In the genomic region with DNA sequence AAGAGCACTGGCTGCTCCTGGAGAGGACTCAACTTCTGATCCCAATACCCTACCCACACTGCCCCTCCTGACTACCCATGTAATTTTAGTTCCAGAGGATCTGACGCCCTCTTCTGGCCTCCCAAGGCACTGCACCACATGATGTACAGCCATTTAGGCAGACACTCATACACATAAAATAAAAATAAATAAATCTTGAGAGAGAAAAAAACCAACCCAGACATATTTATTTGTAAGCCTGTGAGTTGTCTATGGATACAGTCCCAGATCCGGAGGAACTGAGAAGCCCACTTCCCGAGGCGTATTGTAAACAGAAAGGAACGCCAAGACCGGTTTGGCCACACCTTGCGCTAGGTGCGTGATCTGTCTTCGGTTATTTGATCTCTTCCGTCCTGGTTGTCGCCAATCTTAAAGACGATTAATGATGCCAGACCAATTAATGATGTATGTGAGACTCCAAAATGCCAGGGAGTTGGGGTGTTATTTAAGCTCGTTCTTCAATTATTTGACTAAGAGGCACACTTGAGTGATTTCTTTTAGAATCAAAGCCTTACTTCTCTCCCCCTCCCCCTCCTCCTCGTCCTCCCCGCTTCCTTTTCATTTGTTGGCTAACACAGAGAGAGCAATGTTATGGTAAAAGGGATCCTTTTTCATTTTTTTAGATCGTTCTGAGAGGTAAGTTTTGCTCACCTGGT, we compare ENCODE assay signal across 8 mouse cellular contexts.
DNase-seq lines count a peak whose midpoint lies in the region; ATAC-seq and TF ChIP-seq lines count a peak whose summit lies in the region.

No protein-coding gene starts in this region.

- H3K27me3 ChIP-seq in forebrain, embryonic 12.5 days: no peaks in the 10 kb centered on the region
- 0 out of 2 replicates have a peak, but pooled peaks cover 9% of the 10 kb centered on the region for H3K27me3 ChIP-seq in midbrain, embryonic 10.5 days (ENCODE audit: low read depth, poor library complexity, severe bottlenecking)
- no peaks in the 10 kb centered on the region for H3K27me3 ChIP-seq in cerebellum, adult 2 months (ENCODE audit: control insufficient read depth, insufficient read depth, low read length)

- no peak for TF ChIP-seq CTCF in cerebellum, adult 2 months (IDR thresholded peaks at IDR 0.05; ENCODE audit: borderline replicate concordance, insufficient read depth, low read depth, low read length)

- peak; percentile 43 for ATAC-seq in CD4-positive, CD25-positive, alpha-beta regulatory T cell, adult 4 months
- no peak; the same call in 1 of the 2 replicates for ATAC-seq in forebrain, embryonic 12.5 days (ENCODE audit: low FRiP score)

- TF ChIP-seq POLR2A in cerebellum, adult 2 months (IDR thresholded peaks at IDR 0.05; ENCODE audit: borderline replicate concordance, insufficient read depth, low read length): no peak

- 6% methylated on average over 16 of the region's 16 CpGs for WGBS in forebrain, embryonic 12.5 days
- WGBS in midbrain, embryonic 10.5 days: 8% methylated on average over 16 of the region's 16 CpGs
- 19% methylated on average over 16 of the region's 16 CpGs for WGBS in cerebellum, adult 2 months

- peaks cover 2% of the 10 kb centered on the region; the same call in 1 of the 2 replicates for H3K9me3 ChIP-seq in forebrain, embryonic 12.5 days
- no peaks in the 10 kb centered on the region for H3K9me3 ChIP-seq in midbrain, embryonic 10.5 days (replicated peaks)

- H3K4me2 ChIP-seq in forebrain, embryonic 12.5 days: peak overlapping the region; percentile 50

- H3K27ac ChIP-seq in forebrain, embryonic 12.5 days: no peak overlapping the region
- H3K27ac ChIP-seq in midbrain, embryonic 10.5 days (replicated peaks): peak overlapping the region; percentile 77
- H3K27ac ChIP-seq in cerebellum, adult 2 months (ENCODE audit: insufficient read depth, low read length): no peak overlapping the region

- peak; percentile 43 for DNase-seq in 416B (ENCODE audit: low read depth)
- peak; percentile 30 for DNase-seq in kidney, postnatal 14 days
- peak; percentile 44 for DNase-seq in midbrain, embryonic 10.5 days (ENCODE audit: low spot score)
- peak; percentile 48 for DNase-seq in testis, postnatal 14 days (ENCODE audit: low spot score)
- DNase-seq in cerebellum, adult 2 months: no peak
- DNase-seq in frontal cortex, postnatal 25 days (ENCODE audit: low spot score in 2 of 2): no peak

- peak overlapping the region; percentile 18; the same call in 1 of the 2 replicates for H3K9ac ChIP-seq in forebrain, embryonic 12.5 days

- peak overlapping the region; percentile 29 for H3K4me3 ChIP-seq in forebrain, embryonic 12.5 days (replicated peaks)
- H3K4me3 ChIP-seq in midbrain, embryonic 10.5 days: peak overlapping the region; percentile 45
- H3K4me3 ChIP-seq in cerebellum, adult 2 months (replicated peaks; ENCODE audit: insufficient read depth, low read depth, low read length): no peak overlapping the region

- no peaks in the 10 kb centered on the region for H3K36me3 ChIP-seq in forebrain, embryonic 12.5 days (replicated peaks)
- no peaks in the 10 kb centered on the region for H3K36me3 ChIP-seq in midbrain, embryonic 10.5 days

- H3K4me1 ChIP-seq in forebrain, embryonic 12.5 days: peaks cover 19% of the 10 kb centered on the region
- H3K4me1 ChIP-seq in midbrain, embryonic 10.5 days: peaks cover 39% of the 10 kb centered on the region
- no peaks in the 10 kb centered on the region for H3K4me1 ChIP-seq in cerebellum, adult 2 months (ENCODE audit: control insufficient read depth, insufficient read depth, low read length)

Comparison
In these comparisons a context has a peak if more than half of its experiments do, and no peak if none do; other contexts are left out.
1. DNase-seq: peak in 416B (single experiment), kidney, postnatal 14 days (single experiment), midbrain, embryonic 10.5 days (single experiment) and testis, postnatal 14 days (single experiment); none in cerebellum, adult 2 months (0 of 2) and frontal cortex, postnatal 25 days (0 of 2).